Mouse (Mus musculus) CH12.LX (cell line): ENCODE data around the gene Hoxb1. TPM values are rescaled to one million over a fixed set of nuclear protein-coding genes. Genes with fewer than 3 reads are reported as not detected.

Experiments
- DNase-seq: peaks from one replicate; pipeline ENCODE4 v3.0.0-alpha.2; 2013; ENCODE audit errors: extremely low read depth
- H3K27ac ChIP-seq: 2 replicates; pipeline ENCODE4 v1.5.1; 2012; ENCODE audit warnings: low read depth, mild to moderate bottlenecking, control low read depth, moderate library complexity; ENCODE audit not compliant: insufficient read depth
- H3K27me3 ChIP-seq: replicated peaks from 2 replicates; pipeline ENCODE3; 2012; ENCODE audit warnings: inconsistent platforms
- H3K36me3 ChIP-seq, 2 experiments: replicated peaks in 1 of 2; 2 replicates each; pipeline versions ENCODE3 to v1.6.1; 2012; ENCODE audit warnings: inconsistent platforms in 1 of 2, low read length in 1 of 2, mild to moderate bottlenecking in 1 of 2, mixed read lengths in 1 of 2, moderate library complexity in 1 of 2; ENCODE audit not compliant: control insufficient read depth in 1 of 2, insufficient read depth in 1 of 2
- H3K4me1 ChIP-seq, 2 experiments: 2 replicates each; pipeline ENCODE4 v1.6.1; 2012; ENCODE audit warnings: inconsistent platforms in 1 of 2, moderate library complexity in 1 of 2; ENCODE audit not compliant: insufficient read depth in 2 of 2, control insufficient read depth in 1 of 2
- H3K4me2 ChIP-seq: 2 replicates; pipeline ENCODE4 v1.6.1; 2012; ENCODE audit warnings: low read depth, mild to moderate bottlenecking, control low read depth; ENCODE audit not compliant: poor library complexity, insufficient read depth, severe bottlenecking
- H3K4me3 ChIP-seq, 3 experiments: fragments of 150-350 bp in 1 of 3; sonication (generic) in 1 of 3; replicated peaks in 1 of 3; 2 replicates each; pipeline versions ENCODE3 to v1.5.1; 2011 to 2012; ENCODE audit warnings: low read depth in 2 of 3, low read length in 2 of 3, mild to moderate bottlenecking in 2 of 3, moderate library complexity in 2 of 3, control low read depth in 1 of 3, improper control_type of control experiment in 1 of 3, inconsistent platforms in 1 of 3, mixed read lengths in 1 of 3; ENCODE audit not compliant: poor library complexity in 1 of 3
- H3K79me2 ChIP-seq: replicated peaks from 2 replicates; pipeline ENCODE4 v1.6.1; 2012; ENCODE audit warnings: mild to moderate bottlenecking, moderate library complexity; ENCODE audit not compliant: control insufficient read depth, poor library complexity, insufficient read depth, severe bottlenecking; ENCODE audit errors: extremely low read depth
- H3K9ac ChIP-seq: 2 replicates; pipeline ENCODE4 v1.6.1; 2012; ENCODE audit warnings: low read depth, mild to moderate bottlenecking, control low read depth, moderate library complexity; ENCODE audit not compliant: insufficient read depth
- H3K9me3 ChIP-seq: replicated peaks from 2 replicates; pipeline ENCODE3; 2012; ENCODE audit warnings: low read length, inconsistent platforms, mixed read lengths
- BHLHE40 ChIP-seq: IDR thresholded peaks from 2 replicates; pipeline ENCODE4 v1.6.1; 2011; ENCODE audit warnings: mild to moderate bottlenecking, low read depth, low read length, improper control_type of control experiment
- CHD2 ChIP-seq: IDR thresholded peaks from 2 replicates; pipeline ENCODE4 v1.6.1; 2011; ENCODE audit warnings: low read length, improper control_type of control experiment
- ELF1 ChIP-seq: IDR thresholded peaks from 2 replicates; pipeline ENCODE4 v1.6.1; 2014; ENCODE audit warnings: low read depth, mild to moderate bottlenecking, inconsistent platforms, low read length, improper control_type of control experiment
- GABPA ChIP-seq: IDR thresholded peaks from 2 replicates; pipeline ENCODE4 v1.6.1; 2012; ENCODE audit warnings: low read depth, low read length, improper control_type of control experiment, inconsistent platforms; ENCODE audit not compliant: insufficient replicate concordance
- HCFC1 ChIP-seq: IDR thresholded peaks from 2 replicates; pipeline ENCODE4 v1.6.1; 2012; ENCODE audit warnings: low read depth, mild to moderate bottlenecking, inconsistent platforms, low read length, improper control_type of control experiment
- IRF4 ChIP-seq: IDR thresholded peaks from 2 replicates; pipeline ENCODE4 v1.6.1; 2014; ENCODE audit warnings: low read depth, mild to moderate bottlenecking, inconsistent platforms, low read length, improper control_type of control experiment
- MAFK ChIP-seq: IDR thresholded peaks from 2 replicates; pipeline ENCODE4 v1.6.1; 2011; ENCODE audit warnings: low read length, improper control_type of control experiment; ENCODE audit not compliant: insufficient replicate concordance
- MAZ ChIP-seq: IDR thresholded peaks from 2 replicates; pipeline ENCODE4 v1.6.1; 2012; ENCODE audit warnings: low read depth, mild to moderate bottlenecking, inconsistent platforms, low read length, improper control_type of control experiment, moderate library complexity
- MXI1 ChIP-seq: IDR thresholded peaks from 2 replicates; pipeline ENCODE4 v1.6.1; 2011; ENCODE audit warnings: mild to moderate bottlenecking, low read depth, low read length, improper control_type of control experiment
- MYC ChIP-seq: IDR thresholded peaks from 2 replicates; pipeline ENCODE4 v1.6.1; 2011; ENCODE audit warnings: low read depth, mild to moderate bottlenecking, improper control_type of control experiment, low read length
- PAX5 ChIP-seq: IDR thresholded peaks from 2 replicates; pipeline ENCODE4 v1.6.1; 2012; ENCODE audit warnings: low read length, inconsistent platforms, mixed read lengths
- POLR2AphosphoS2 ChIP-seq: IDR thresholded peaks from 2 replicates; pipeline ENCODE4 v1.6.1; 2011; ENCODE audit warnings: low read depth, low read length, improper control_type of control experiment
- RAD21 ChIP-seq: IDR thresholded peaks from 2 replicates; pipeline ENCODE4 v1.6.1; 2011; ENCODE audit warnings: low read depth, mild to moderate bottlenecking, low read length, improper control_type of control experiment, moderate library complexity
- SIN3A ChIP-seq: IDR thresholded peaks from 2 replicates; pipeline ENCODE4 v1.6.1; 2012; ENCODE audit warnings: low read length, improper control_type of control experiment, inconsistent platforms
- TBP ChIP-seq: conservative IDR thresholded peaks from 2 replicates; pipeline ENCODE4 v1.6.1; 2011; ENCODE audit warnings: low read depth, low read length, improper control_type of control experiment
- UBTF ChIP-seq: IDR thresholded peaks from 2 replicates; pipeline ENCODE4 v1.6.1; 2012; ENCODE audit warnings: low read depth, mild to moderate bottlenecking, inconsistent platforms, low read length, improper control_type of control experiment, moderate library complexity
- USF2 ChIP-seq: conservative IDR thresholded peaks from 2 replicates; pipeline ENCODE4 v1.6.1; 2011; ENCODE audit warnings: low read depth, low read length, improper control_type of control experiment
- ZKSCAN1 ChIP-seq: IDR thresholded peaks from 2 replicates; pipeline ENCODE4 v1.6.1; 2012; ENCODE audit warnings: low read depth, inconsistent platforms, low read length, improper control_type of control experiment, borderline replicate concordance
- ZMIZ1 ChIP-seq: IDR thresholded peaks from 2 replicates; pipeline ENCODE4 v1.6.1; 2012; ENCODE audit warnings: low read depth, mild to moderate bottlenecking, inconsistent platforms, low read length, improper control_type of control experiment
- ZNF384 ChIP-seq: IDR thresholded peaks from 2 replicates; pipeline ENCODE4 v1.6.1; 2012; ENCODE audit warnings: low read depth, low read length, improper control_type of control experiment, inconsistent platforms
- dilution Hi-C: fragments of 300-500 bp; cut with MboI; formaldehyde crosslinking; loops from 2 replicates; pipeline ENCODE4 v1.14.3; 2020; ENCODE audit warnings: low sequenced_read_pairs; ENCODE audit not compliant: extremely low pct_unique_long_range_greater_than_20kb, extremely low pct_ligation_motif_present
- in situ Hi-C: fragments of 300-500 bp; cut with MboI; formaldehyde crosslinking; loops from 3 replicates; pipeline ENCODE4 v1.14.3; 2019; ENCODE audit warnings: low sequenced_read_pairs, low pct_ligation_motif_present, low pct_unique_long_range_greater_than_20kb, mixed read lengths
- polyA plus RNA-seq: library from polyadenylated mRNA; unstranded; fragments of >175 nt; gene quantifications from 2 replicates; pipeline ENCODE4 v1.2.1, GENCODE M21; 2012; ENCODE audit warnings: low read depth; ENCODE audit not compliant: insufficient read length
- total RNA-seq, 2 experiments: library from RNA; depleted of rRNA; stranded (reverse); fragments of 300-350 nt in 1 of 2; fragments of >200 nt in 1 of 2; gene quantifications; 2 replicates each; pipeline ENCODE4 v1.2.3; 2012 to 2014

The Hoxb1 gene
- total and polyA plus RNA-seq, 3 experiments, result not detected

- TF ChIP-seq MXI1, result no peak
- no peak for TF ChIP-seq ZNF384
- no peak for TF ChIP-seq GABPA
- no peak for TF ChIP-seq SIN3A
- no peak for TF ChIP-seq CHD2
- TF ChIP-seq MAZ, result no peak
- TF ChIP-seq MAFK, result no peak
- Histone ChIP-seq H3K4me3 (no peak overlapping the region), H3K4me2 (no peak overlapping the region), H3K27me3 (peaks cover 64% of the 10 kb centered on the region), H3K36me3 (no peaks in the 10 kb centered on the region), H3K9me3 (peaks cover 3% of the 10 kb centered on the region), H3K4me1 (no peaks in the 10 kb centered on the region), H3K79me2 (no peaks in the 10 kb centered on the region), H3K9ac (no peak overlapping the region), H3K27ac (no peak overlapping the region)
- in situ Hi-C loops, result no loop called here
- DNase-seq, result no peak
- dilution Hi-C loops, result no loop called here
Measured at GRCm38 (mm10) chr11:96397806-96398335, 32.3 kb downstream of the Hoxb1 start.

DNA sequence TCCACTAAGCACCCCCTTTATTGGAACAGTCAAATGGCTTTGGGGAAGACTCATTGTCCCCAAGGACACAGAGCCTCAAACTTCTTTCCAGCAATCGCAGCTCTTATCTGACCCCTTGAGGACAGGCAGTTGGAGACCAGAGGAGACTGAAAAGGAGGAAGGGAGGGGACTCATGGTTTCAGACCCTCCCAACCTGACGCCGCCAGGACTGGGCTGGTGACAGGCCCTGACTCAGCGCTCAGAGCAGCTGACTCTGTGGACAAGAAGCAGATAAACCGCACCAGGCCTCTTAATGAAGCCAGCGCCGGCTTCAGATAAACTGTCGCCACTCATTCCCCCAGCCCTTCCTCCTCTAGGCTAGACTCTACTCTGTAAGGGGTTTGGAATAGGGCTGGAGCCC is 34.4 kb downstream of the Hoxb1 start:
- peaks cover 81% of the 10 kb centered on the region for H3K27me3 ChIP-seq
- TF ChIP-seq IRF4, result no peak
- TF ChIP-seq MYC, result no peak
- TF ChIP-seq PAX5, result no peak
- no peak for TF ChIP-seq POLR2AphosphoS2
- no peak for TF ChIP-seq ZKSCAN1
- TF ChIP-seq ZMIZ1, result no peak
- no peak for TF ChIP-seq HCFC1
- no peak for TF ChIP-seq RAD21
- TF ChIP-seq MXI1, result no peak
- no peak for TF ChIP-seq TBP
- TF ChIP-seq UBTF, result no peak
- no peak for TF ChIP-seq USF2
- no peak for TF ChIP-seq ELF1
- no peak for TF ChIP-seq BHLHE40
- in situ Hi-C loops, result no loop called here
- no peak for DNase-seq
- peaks cover 3% of the 10 kb centered on the region for H3K9me3 ChIP-seq
- H3K4me3 ChIP-seq, result no peak overlapping the region
- H3K9ac ChIP-seq, result no peak overlapping the region
- H3K36me3 ChIP-seq, result no peaks in the 10 kb centered on the region
- H3K79me2 ChIP-seq, result no peaks in the 10 kb centered on the region
- H3K27ac ChIP-seq, result no peak overlapping the region
- H3K4me2 ChIP-seq, result no peak overlapping the region
- dilution Hi-C loops, result no loop called here
- peaks cover 0 to 7% of the 10 kb centered on the region in 2 experiments; a peak in 1 of 4 replicates for H3K4me1 ChIP-seq
